Mouse (Mus musculus) CH12.LX (cell line): ENCODE measurements around the gene Vac14. TPM values are rescaled to one million over a fixed set of nuclear protein-coding genes. Genes with fewer than 3 reads are reported as not detected.

Experiments used
- DNase-seq: peaks from one replicate; pipeline ENCODE4 v3.0.0-alpha.2; 2013; ENCODE audit errors: extremely low read depth
- H3K27ac ChIP-seq: 2 replicates; pipeline ENCODE4 v1.5.1; 2012; ENCODE audit warnings: low read depth, mild to moderate bottlenecking, control low read depth, moderate library complexity; ENCODE audit not compliant: insufficient read depth
- H3K27me3 ChIP-seq: replicated peaks from 2 replicates; pipeline ENCODE3; 2012; ENCODE audit warnings: inconsistent platforms
- H3K36me3 ChIP-seq, 2 experiments: replicated peaks in 1 of 2; 2 replicates each; pipeline versions ENCODE3 to v1.6.1; 2012; ENCODE audit warnings: inconsistent platforms in 1 of 2, low read length in 1 of 2, mild to moderate bottlenecking in 1 of 2, mixed read lengths in 1 of 2, moderate library complexity in 1 of 2; ENCODE audit not compliant: control insufficient read depth in 1 of 2, insufficient read depth in 1 of 2
- H3K4me1 ChIP-seq, 2 experiments: 2 replicates each; pipeline ENCODE4 v1.6.1; 2012; ENCODE audit warnings: inconsistent platforms in 1 of 2, moderate library complexity in 1 of 2; ENCODE audit not compliant: insufficient read depth in 2 of 2, control insufficient read depth in 1 of 2
- H3K4me2 ChIP-seq: 2 replicates; pipeline ENCODE4 v1.6.1; 2012; ENCODE audit warnings: low read depth, mild to moderate bottlenecking, control low read depth; ENCODE audit not compliant: poor library complexity, insufficient read depth, severe bottlenecking
- H3K4me3 ChIP-seq, 3 experiments: fragments of 150-350 bp in 1 of 3; sonication (generic) in 1 of 3; replicated peaks in 1 of 3; 2 replicates each; pipeline versions ENCODE3 to v1.5.1; 2011 to 2012; ENCODE audit warnings: low read depth in 2 of 3, low read length in 2 of 3, mild to moderate bottlenecking in 2 of 3, moderate library complexity in 2 of 3, control low read depth in 1 of 3, improper control_type of control experiment in 1 of 3, inconsistent platforms in 1 of 3, mixed read lengths in 1 of 3; ENCODE audit not compliant: poor library complexity in 1 of 3
- H3K79me2 ChIP-seq: replicated peaks from 2 replicates; pipeline ENCODE4 v1.6.1; 2012; ENCODE audit warnings: mild to moderate bottlenecking, moderate library complexity; ENCODE audit not compliant: control insufficient read depth, poor library complexity, insufficient read depth, severe bottlenecking; ENCODE audit errors: extremely low read depth
- H3K9ac ChIP-seq: 2 replicates; pipeline ENCODE4 v1.6.1; 2012; ENCODE audit warnings: low read depth, mild to moderate bottlenecking, control low read depth, moderate library complexity; ENCODE audit not compliant: insufficient read depth
- H3K9me3 ChIP-seq: replicated peaks from 2 replicates; pipeline ENCODE3; 2012; ENCODE audit warnings: low read length, inconsistent platforms, mixed read lengths
- CHD1 ChIP-seq: IDR thresholded peaks from 2 replicates; pipeline ENCODE4 v1.6.1; 2012; ENCODE audit warnings: low read depth, low read length, improper control_type of control experiment, inconsistent platforms
- E2F4 ChIP-seq: IDR thresholded peaks from 2 replicates; pipeline ENCODE4 v1.6.1; 2011; ENCODE audit warnings: low read depth, low read length, improper control_type of control experiment; ENCODE audit not compliant: insufficient replicate concordance
- ELF1 ChIP-seq: IDR thresholded peaks from 2 replicates; pipeline ENCODE4 v1.6.1; 2014; ENCODE audit warnings: low read depth, mild to moderate bottlenecking, inconsistent platforms, low read length, improper control_type of control experiment
- EP300 ChIP-seq: IDR thresholded peaks from 2 replicates; pipeline ENCODE4 v1.6.1; 2011; ENCODE audit warnings: low read length, improper control_type of control experiment
- HCFC1 ChIP-seq: IDR thresholded peaks from 2 replicates; pipeline ENCODE4 v1.6.1; 2012; ENCODE audit warnings: low read depth, mild to moderate bottlenecking, inconsistent platforms, low read length, improper control_type of control experiment
- IRF4 ChIP-seq: IDR thresholded peaks from 2 replicates; pipeline ENCODE4 v1.6.1; 2014; ENCODE audit warnings: low read depth, mild to moderate bottlenecking, inconsistent platforms, low read length, improper control_type of control experiment
- JUN ChIP-seq: IDR thresholded peaks from 2 replicates; pipeline ENCODE4 v1.6.1; 2011; ENCODE audit warnings: low read depth, mild to moderate bottlenecking, low read length, improper control_type of control experiment, moderate library complexity; ENCODE audit not compliant: insufficient read depth
- JUND ChIP-seq: conservative IDR thresholded peaks from 2 replicates; pipeline ENCODE4 v1.6.1; 2011; ENCODE audit warnings: low read depth, low read length, improper control_type of control experiment
- KAT2A ChIP-seq: IDR thresholded peaks from 2 replicates; pipeline ENCODE4 v1.6.1; 2012; ENCODE audit warnings: low read length, improper control_type of control experiment, inconsistent platforms; ENCODE audit not compliant: insufficient replicate concordance
- MAX ChIP-seq: IDR thresholded peaks from 2 replicates; pipeline ENCODE4 v1.6.1; 2011; ENCODE audit warnings: low read length, improper control_type of control experiment
- MEF2A ChIP-seq: IDR thresholded peaks from 2 replicates; pipeline ENCODE4 v1.6.1; 2014; ENCODE audit warnings: low read depth, mild to moderate bottlenecking, inconsistent platforms, low read length, improper control_type of control experiment, borderline replicate concordance
- MXI1 ChIP-seq: IDR thresholded peaks from 2 replicates; pipeline ENCODE4 v1.6.1; 2011; ENCODE audit warnings: mild to moderate bottlenecking, low read depth, low read length, improper control_type of control experiment
- MYC ChIP-seq: IDR thresholded peaks from 2 replicates; pipeline ENCODE4 v1.6.1; 2011; ENCODE audit warnings: low read depth, mild to moderate bottlenecking, improper control_type of control experiment, low read length
- NELFE ChIP-seq: IDR thresholded peaks from 2 replicates; pipeline ENCODE4 v1.6.1; 2011; ENCODE audit warnings: low read depth, low read length, improper control_type of control experiment
- NRF1 ChIP-seq: IDR thresholded peaks from 2 replicates; pipeline ENCODE4 v1.6.1; 2014; ENCODE audit warnings: low read depth, mild to moderate bottlenecking, inconsistent platforms, low read length, improper control_type of control experiment, moderate library complexity
- PAX5 ChIP-seq: IDR thresholded peaks from 2 replicates; pipeline ENCODE4 v1.6.1; 2012; ENCODE audit warnings: low read length, inconsistent platforms, mixed read lengths
- POLR2A ChIP-seq: IDR thresholded peaks from 2 replicates; pipeline ENCODE4 v1.6.1; 2011; ENCODE audit warnings: low read depth, mild to moderate bottlenecking, improper control_type of control experiment, low read length
- RAD21 ChIP-seq: IDR thresholded peaks from 2 replicates; pipeline ENCODE4 v1.6.1; 2011; ENCODE audit warnings: low read depth, mild to moderate bottlenecking, low read length, improper control_type of control experiment, moderate library complexity
- RCOR1 ChIP-seq: conservative IDR thresholded peaks from 2 replicates; pipeline ENCODE4 v1.6.1; 2012; ENCODE audit warnings: low read depth, mild to moderate bottlenecking, inconsistent platforms, low read length, improper control_type of control experiment
- SIN3A ChIP-seq: IDR thresholded peaks from 2 replicates; pipeline ENCODE4 v1.6.1; 2012; ENCODE audit warnings: low read length, improper control_type of control experiment, inconsistent platforms
- SMC3 ChIP-seq: IDR thresholded peaks from 2 replicates; pipeline ENCODE4 v1.6.1; 2011; ENCODE audit warnings: low read depth, low read length, improper control_type of control experiment
- UBTF ChIP-seq: IDR thresholded peaks from 2 replicates; pipeline ENCODE4 v1.6.1; 2012; ENCODE audit warnings: low read depth, mild to moderate bottlenecking, inconsistent platforms, low read length, improper control_type of control experiment, moderate library complexity
- USF1 ChIP-seq: IDR thresholded peaks from 2 replicates; pipeline ENCODE4 v1.6.1; 2014; ENCODE audit warnings: low read depth, mild to moderate bottlenecking, inconsistent platforms, low read length, improper control_type of control experiment
- ZC3H11A ChIP-seq: IDR thresholded peaks from 2 replicates; pipeline ENCODE4 v1.6.1; 2012; ENCODE audit warnings: low read depth, mild to moderate bottlenecking, inconsistent platforms, low read length, improper control_type of control experiment
- ZMIZ1 ChIP-seq: IDR thresholded peaks from 2 replicates; pipeline ENCODE4 v1.6.1; 2012; ENCODE audit warnings: low read depth, mild to moderate bottlenecking, inconsistent platforms, low read length, improper control_type of control experiment
- ZNF384 ChIP-seq: IDR thresholded peaks from 2 replicates; pipeline ENCODE4 v1.6.1; 2012; ENCODE audit warnings: low read depth, low read length, improper control_type of control experiment, inconsistent platforms
- dilution Hi-C: fragments of 300-500 bp; cut with MboI; formaldehyde crosslinking; loops from 2 replicates; pipeline ENCODE4 v1.14.3; 2020; ENCODE audit warnings: low sequenced_read_pairs; ENCODE audit not compliant: extremely low pct_unique_long_range_greater_than_20kb, extremely low pct_ligation_motif_present
- in situ Hi-C: fragments of 300-500 bp; cut with MboI; formaldehyde crosslinking; loops from 3 replicates; pipeline ENCODE4 v1.14.3; 2019; ENCODE audit warnings: low sequenced_read_pairs, low pct_ligation_motif_present, low pct_unique_long_range_greater_than_20kb, mixed read lengths
- polyA plus RNA-seq: library from polyadenylated mRNA; unstranded; fragments of >175 nt; gene quantifications from 2 replicates; pipeline ENCODE4 v1.2.1, GENCODE M21; 2012; ENCODE audit warnings: low read depth; ENCODE audit not compliant: insufficient read length
- total RNA-seq, 2 experiments: library from RNA; depleted of rRNA; stranded (reverse); fragments of 300-350 nt in 1 of 2; fragments of >200 nt in 1 of 2; gene quantifications; 2 replicates each; pipeline ENCODE4 v1.2.3; 2012 to 2014

Gene Vac14
- total and polyA plus RNA-seq, 3 experiments = 20.9 to 73.8 (median 28.2) TPM

- peaks cover 0 to 10% of the 10 kb centered on the region in 2 experiments; a peak in 2 of 4 replicates for H3K4me1 ChIP-seq
- dilution Hi-C loops = no loop called here
- no peak for DNase-seq
- H3K79me2 ChIP-seq = no peaks in the 10 kb centered on the region
- in situ Hi-C loops = no loop called here
- H3K9me3 ChIP-seq = no peaks in the 10 kb centered on the region
- peaks cover 28 to 93% of the 10 kb centered on the region in 2 experiments for H3K36me3 ChIP-seq
- H3K4me3 ChIP-seq = no peak overlapping the region
- no peak overlapping the region for H3K9ac ChIP-seq
- no peak overlapping the region for H3K4me2 ChIP-seq
- no peak overlapping the region for H3K27ac ChIP-seq
- TF ChIP-seq PAX5 = no peak
- TF ChIP-seq JUN = no peak
- TF ChIP-seq POLR2A = no peak
- no peak for TF ChIP-seq JUND
- no peak for TF ChIP-seq ZNF384
- TF ChIP-seq NELFE = no peak
- no peak for TF ChIP-seq E2F4
- no peak for TF ChIP-seq MXI1
- no peak for TF ChIP-seq ZC3H11A
- no peak for TF ChIP-seq CHD1
- no peaks in the 10 kb centered on the region for H3K27me3 ChIP-seq
Observed at GRCm38 (mm10) chr8:110677174-110677660, 58.8 kb downstream of the Vac14 start.

GRCm38 (mm10) chr8:110678989-110679388 lies 60.6 kb downstream of the Vac14 start:
- no peak overlapping the region for H3K9ac ChIP-seq
- no peaks in the 10 kb centered on the region for H3K9me3 ChIP-seq
- no peaks in the 10 kb centered on the region for H3K27me3 ChIP-seq
- no peak overlapping the region for H3K4me2 ChIP-seq
- in situ Hi-C loops (no loop called here), dilution Hi-C loops (no loop called here)
- H3K4me3 ChIP-seq = no peak overlapping the region
- no peaks in the 10 kb centered on the region for H3K79me2 ChIP-seq
- TF ChIP-seq SIN3A = no peak
- TF ChIP-seq MAX = no peak
- TF ChIP-seq MYC = no peak
- no peak for DNase-seq
- H3K4me1 ChIP-seq = no peaks in the 10 kb centered on the region; a peak in 1 of 4 replicates
- peaks cover 32 to 93% of the 10 kb centered on the region in 2 experiments for H3K36me3 ChIP-seq
- no peak overlapping the region for H3K27ac ChIP-seq

GRCm38 (mm10) chr8:110687726-110688125 lies 69.3 kb downstream of the Vac14 start:
- in situ Hi-C loops = no loop called here
- Histone ChIP-seq H3K4me3 (no peak overlapping the region), H3K4me2 (no peak overlapping the region), H3K27ac (no peak overlapping the region), H3K9me3 (no peaks in the 10 kb centered on the region), H3K9ac (no peak overlapping the region), H3K79me2 (no peaks in the 10 kb centered on the region), H3K4me1 (no peaks in the 10 kb centered on the region), H3K27me3 (no peaks in the 10 kb centered on the region), H3K36me3 (peaks cover 65 to 88% of the 10 kb centered on the region in 2 experiments)
- TF ChIP-seq E2F4 (no peak), EP300 (no peak), IRF4 (no peak), UBTF (no peak), MEF2A (no peak), RAD21 (no peak), HCFC1 (no peak), USF1 (no peak), ELF1 (no peak), SMC3 (no peak), JUN (no peak), ZMIZ1 (no peak), SIN3A (no peak), MXI1 (no peak), RCOR1 (no peak), KAT2A (no peak), NELFE (no peak), JUND (no peak), NRF1 (no peak), PAX5 (no peak)
- no peak for DNase-seq
- dilution Hi-C loops = no loop called here
